Mouse (Mus musculus) forebrain, embryonic 14.5 days (tissue): Measurements from ENCODE around the gene Myog. TPM values are rescaled to one million over a fixed set of nuclear protein-coding genes. Genes with fewer than 3 reads are reported as not detected.

ENCODE experiments used
- ATAC-seq: fragments of 200-750 bp; cut with Nextera tagmentation; 2 replicates; pipeline ENCODE4 v1.8.0; 2017; ENCODE audit warnings: mild to moderate bottlenecking, moderate library complexity
- DNase-seq: peaks from one replicate; pipeline ENCODE4 v3.0.0-alpha.2; 2015; ENCODE audit warnings: low spot score
- H3K27ac ChIP-seq: fragments of 300-500 bp; sonication (generic); 2 replicates; pipeline ENCODE4 v1.5.1; 2014; ENCODE audit warnings: low read depth, mild to moderate bottlenecking, control low read depth, low read length, moderate library complexity
- H3K27me3 ChIP-seq: fragments of 300-500 bp; sonication (generic); replicated peaks from 2 replicates; pipeline ENCODE4 v1.6.1; 2014; ENCODE audit warnings: low read length, control low read depth, mixed read lengths; ENCODE audit not compliant: control insufficient read depth, insufficient read depth
- H3K36me3 ChIP-seq: fragments of 300-500 bp; sonication (generic); 2 replicates; pipeline ENCODE4 v1.6.1; 2014; ENCODE audit warnings: low read length, control low read depth; ENCODE audit not compliant: control insufficient read depth, insufficient read depth
- H3K4me1 ChIP-seq: fragments of 300-500 bp; sonication (generic); 2 replicates; pipeline ENCODE4 v1.6.1; 2014; ENCODE audit warnings: antibody characterized with exemption, low read length, control low read depth; ENCODE audit not compliant: control insufficient read depth, insufficient read depth
- H3K4me2 ChIP-seq: fragments of 300-500 bp; sonication (generic); 2 replicates; pipeline ENCODE4 v1.6.1; 2014; ENCODE audit warnings: mild to moderate bottlenecking, control low read depth, low read length
- H3K4me3 ChIP-seq: fragments of 300-500 bp; sonication (generic); 2 replicates; pipeline ENCODE4 v1.5.1; 2014; ENCODE audit warnings: low read depth, low read length, control low read depth
- H3K9ac ChIP-seq: fragments of 300-500 bp; sonication (generic); 2 replicates; pipeline ENCODE4 v1.6.1; 2014; ENCODE audit warnings: mild to moderate bottlenecking, low read length, control low read depth, moderate library complexity
- H3K9me3 ChIP-seq: fragments of 300-500 bp; sonication (generic); replicated peaks from 2 replicates; pipeline ENCODE4 v1.6.1; 2016; ENCODE audit warnings: low read length, control low read depth, mixed read lengths; ENCODE audit not compliant: control insufficient read depth
- WGBS: fragments of 180-500 bp; shearing (Covaris S2); extraction: QIAGEN DNeasy Blood & Tissue Kit; methylation state at CpG from one replicate; pipeline ENCODE4 v1.1.7; 2014; 5-methylcytosine and 5-hydroxymethylcytosine counted together
- polyA plus RNA-seq: library from polyadenylated mRNA; unstranded; fragments of >200 nt; fragmentation: Nextera tagmentation; extraction: Ambion mirVana; gene quantifications from 2 replicates; pipeline ENCODE4 v1.2.1, GENCODE M21; 2014

Gene Myog
- polyA plus RNA-seq, 1 experiment from 2014 or later, result not detected

- DNase-seq (peak; percentile 11), ATAC-seq (no peak)
- no peaks in the 10 kb centered on the region for H3K36me3 ChIP-seq
- H3K4me2 ChIP-seq, result no peak overlapping the region
- no peak overlapping the region for H3K4me3 ChIP-seq
- no peaks in the 10 kb centered on the region for H3K9me3 ChIP-seq
- H3K4me1 ChIP-seq, result peaks cover 11% of the 10 kb centered on the region
- H3K27me3 ChIP-seq, result no peaks in the 10 kb centered on the region
- WGBS, result 84% methylated on average over 6 of the region's 6 CpGs
- no peak overlapping the region for H3K27ac ChIP-seq
- H3K9ac ChIP-seq, result no peak overlapping the region
Observed at GRCm38 (mm10) chr1:134322591-134322990, 32.8 kb downstream of the Myog start.

GRCm38 (mm10) chr1:134326841-134327346 is 37.1 kb downstream of the Myog start:
- H3K4me1 ChIP-seq, result no peaks in the 10 kb centered on the region
- ATAC-seq, result no peak
- DNase-seq, result no peak
- H3K4me3 ChIP-seq, result no peak overlapping the region
- no peaks in the 10 kb centered on the region for H3K9me3 ChIP-seq
- no peaks in the 10 kb centered on the region for H3K27me3 ChIP-seq
- H3K36me3 ChIP-seq, result no peaks in the 10 kb centered on the region
- H3K9ac ChIP-seq, result no peak overlapping the region
- H3K4me2 ChIP-seq, result no peak overlapping the region
- 92% methylated on average over 12 of the region's 12 CpGs for WGBS
- no peak overlapping the region for H3K27ac ChIP-seq

- 58% methylated on average over 20 of the region's 20 CpGs for WGBS
- DNase-seq, result peak; percentile 88
- ATAC-seq, result peak; percentile 49; the same call in 1 of the 2 replicates
- H3K27ac ChIP-seq, result no peak overlapping the region
- no peak overlapping the region for H3K4me3 ChIP-seq
- H3K9ac ChIP-seq, result no peak overlapping the region
- no peaks in the 10 kb centered on the region for H3K27me3 ChIP-seq
- no peak overlapping the region for H3K4me2 ChIP-seq
- no peaks in the 10 kb centered on the region for H3K9me3 ChIP-seq
- no peaks in the 10 kb centered on the region for H3K4me1 ChIP-seq
- H3K36me3 ChIP-seq, result no peaks in the 10 kb centered on the region
Observed at GRCm38 (mm10) chr1:134331879-134332635, 42.3 kb downstream of the Myog start.

- ATAC-seq, result peak; percentile 64
- no peaks in the 10 kb centered on the region for H3K4me1 ChIP-seq
- no peak within 1 kb of the TSS for H3K9ac ChIP-seq
- no peaks in the 10 kb centered on the region for H3K36me3 ChIP-seq
- no peaks in the 10 kb centered on the region for H3K9me3 ChIP-seq
- no peak within 1 kb of the TSS for H3K27ac ChIP-seq
- H3K4me2 ChIP-seq, result no peak within 1 kb of the TSS
- no peaks in the 10 kb centered on the region for H3K27me3 ChIP-seq
- WGBS, result 46% methylated on average over 13 of the region's 13 CpGs
- no peak within 1 kb of the TSS for H3K4me3 ChIP-seq
- peak; percentile 53 for DNase-seq
Observed at GRCm38 (mm10) chr1:134332770-134333271, 43.0 kb downstream of the Myog start, which contains the start of gene Ppfia4. Gene Ppfia4, minus strand, starts transcription at chr1:134332928.

GRCm38 (mm10) chr1:134333371-134334110 is 43.8 kb downstream of the Myog start:
- Histone ChIP-seq H3K4me3 (no peak overlapping the region), H3K9ac (no peak overlapping the region), H3K4me2 (no peak overlapping the region), H3K27me3 (no peaks in the 10 kb centered on the region), H3K4me1 (no peaks in the 10 kb centered on the region), H3K9me3 (no peaks in the 10 kb centered on the region), H3K36me3 (no peaks in the 10 kb centered on the region), H3K27ac (no peak overlapping the region)
- DNase-seq (no peak), ATAC-seq (no peak)
- WGBS, result 82% methylated on average over 10 of the region's 10 CpGs

GRCm38 (mm10) chr1:134334111-134334827 is 44.5 kb downstream of the Myog start:
- no peaks in the 10 kb centered on the region for H3K4me1 ChIP-seq
- no peaks in the 10 kb centered on the region for H3K27me3 ChIP-seq
- 87% methylated on average over 7 of the region's 7 CpGs for WGBS
- H3K4me3 ChIP-seq, result no peak overlapping the region
- no peak for DNase-seq
- H3K9me3 ChIP-seq, result no peaks in the 10 kb centered on the region
- H3K4me2 ChIP-seq, result no peak overlapping the region
- no peak for ATAC-seq
- H3K9ac ChIP-seq, result no peak overlapping the region
- no peak overlapping the region for H3K27ac ChIP-seq
- H3K36me3 ChIP-seq, result no peaks in the 10 kb centered on the region

GRCm38 (mm10) chr1:134335211-134335923 is 45.6 kb downstream of the Myog start:
- no peaks in the 10 kb centered on the region for H3K27me3 ChIP-seq
- no peak overlapping the region for H3K4me3 ChIP-seq
- no peaks in the 10 kb centered on the region for H3K9me3 ChIP-seq
- H3K9ac ChIP-seq, result no peak overlapping the region
- no peaks in the 10 kb centered on the region for H3K36me3 ChIP-seq
- no peak overlapping the region for H3K4me2 ChIP-seq
- no peak overlapping the region for H3K27ac ChIP-seq
- DNase-seq (peak; percentile 39), ATAC-seq (no peak)
- no peaks in the 10 kb centered on the region for H3K4me1 ChIP-seq
- 77% methylated on average over 13 of the region's 13 CpGs for WGBS
